Mouse (Mus musculus) gastrocnemius, postnatal 25 days (tissue): Measurements from ENCODE around the gene Tsacc. TPM values are rescaled to one million over a fixed set of nuclear protein-coding genes. Genes with fewer than 3 reads are reported as not detected.

Experiments
- DNase-seq: peaks from one replicate; pipeline ENCODE4 v3.0.0; 2022
- total RNA-seq, 2 experiments: library from RNA; stranded (reverse); gene quantifications; 1 replicate in 1 of 2; 2 replicates in 1 of 2; pipeline ENCODE4 v1.2.3; 2021

Tsacc gene
- total RNA-seq, 2 experiments from 2014 or later, result 5.4 to 5.9 TPM

- DNase-seq, result no peak
These were observed 57.9 kb downstream of the Tsacc start for GRCm38 (mm10) chr3:88238866-88239391.

GRCm38 (mm10) chr3:88237556-88238194, 59.1 kb downstream of the Tsacc start:
- DNase-seq, result no peak

- no peak for DNase-seq
These were observed 59.6 kb downstream of the Tsacc start for GRCm38 (mm10) chr3:88237161-88237555.

- no peak for DNase-seq
These were observed 61.2 kb downstream of the Tsacc start for GRCm38 (mm10) chr3:88235616-88236015.

GRCm38 (mm10) chr3:88235216-88235615, 61.6 kb downstream of the Tsacc start:
- DNase-seq, result no peak

DNA sequence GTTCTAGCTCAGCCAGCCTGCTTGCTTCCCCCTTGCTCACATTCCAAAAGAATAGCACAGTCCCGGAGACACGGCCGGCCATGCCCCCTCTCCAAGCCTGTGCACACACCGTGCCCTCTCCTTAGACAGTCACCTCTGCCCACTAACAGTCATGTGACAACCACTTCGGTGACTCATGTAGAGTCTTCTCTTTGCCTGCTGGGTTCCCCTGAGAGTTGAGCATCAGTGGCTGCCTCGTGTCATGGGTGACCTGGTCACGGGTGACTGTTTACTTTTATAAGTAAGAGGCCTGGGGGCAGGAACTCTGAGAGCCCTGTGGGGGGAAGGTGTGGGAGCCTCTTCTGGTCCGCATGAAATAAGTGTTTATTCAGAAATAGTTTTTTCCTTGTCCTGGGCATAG, 62.8 kb downstream of the Tsacc start:
- no peak for DNase-seq

- no peak for DNase-seq
These were observed 63.7 kb downstream of the Tsacc start for GRCm38 (mm10) chr3:88232851-88233649.

Other genes with a start within 250 kb of the Tsacc start
- 10 to 100 TPM; 36.5 to 39.7 TPM for gene Naxe, start 238.5 kb downstream of the Tsacc start, total RNA-seq
- not detected for gene Ttc24, start 218.7 kb downstream of the Tsacc start, total RNA-seq
- gene Iqgap3, start 215.0 kb downstream of the Tsacc start, total RNA-seq, result under 1 TPM; 0.61 to 0.62 TPM
- 100 to 1,000 TPM; 156 to 164 TPM for gene Mef2d, start 154.6 kb downstream of the Tsacc start, total RNA-seq
- not detected for gene Rhbg, start 42.3 kb downstream of the Tsacc start, total RNA-seq
- gene Gm38392, start 9.8 kb downstream of the Tsacc start, total RNA-seq, result under 1 TPM; 0.51 to 0.69 TPM
- gene Cct3, start 117 bp upstream of the Tsacc start, total RNA-seq, result 100 to 1,000 TPM; 104 to 115 TPM
- 10 to 100 TPM; 36.2 to 43.9 TPM for gene Glmp, start 28.0 kb upstream of the Tsacc start, total RNA-seq
- gene Tmem79, start 39.1 kb upstream of the Tsacc start, total RNA-seq, result 1 to 10 TPM; 1.7 TPM
- 10 to 100 TPM; 37.4 to 43.4 TPM for gene Smg5, start 39.3 kb upstream of the Tsacc start, total RNA-seq
- gene Paqr6, start 67.6 kb upstream of the Tsacc start, total RNA-seq, result 1 to 10 TPM in 1 of 2 experiments, under 1 TPM in 1; 0.51 to 1.1 TPM
- under 1 TPM in 1 of 2 experiments, not detected in 1; 0.54 TPM for gene Bglap3, start 75.7 kb upstream of the Tsacc start, total RNA-seq
- not detected for gene Bglap2, start 81.7 kb upstream of the Tsacc start, total RNA-seq
- gene Bglap, start 87.5 kb upstream of the Tsacc start, total RNA-seq, result 1 to 10 TPM in 1 of 2 experiments, not detected in 1; 1.9 TPM
- 10 to 100 TPM; 16.9 to 19.0 TPM for gene Pmf1, start 113.3 kb upstream of the Tsacc start, total RNA-seq
- gene Slc25a44, start 128.1 kb upstream of the Tsacc start, total RNA-seq, result 10 to 100 TPM; 14.3 to 14.5 TPM
- gene Sema4a, start 164.2 kb upstream of the Tsacc start, total RNA-seq, result 1 to 10 TPM; 1.6 to 1.8 TPM
- gene Lmna, start 213.0 kb upstream of the Tsacc start, total RNA-seq, result 100 to 1,000 TPM in 1 of 2 experiments, 10 to 100 TPM in 1; 99.2 to 106 TPM
- under 1 TPM; 0.24 to 0.33 TPM for gene Mex3a, start 235.4 kb upstream of the Tsacc start, total RNA-seq